In the genomic region with DNA sequence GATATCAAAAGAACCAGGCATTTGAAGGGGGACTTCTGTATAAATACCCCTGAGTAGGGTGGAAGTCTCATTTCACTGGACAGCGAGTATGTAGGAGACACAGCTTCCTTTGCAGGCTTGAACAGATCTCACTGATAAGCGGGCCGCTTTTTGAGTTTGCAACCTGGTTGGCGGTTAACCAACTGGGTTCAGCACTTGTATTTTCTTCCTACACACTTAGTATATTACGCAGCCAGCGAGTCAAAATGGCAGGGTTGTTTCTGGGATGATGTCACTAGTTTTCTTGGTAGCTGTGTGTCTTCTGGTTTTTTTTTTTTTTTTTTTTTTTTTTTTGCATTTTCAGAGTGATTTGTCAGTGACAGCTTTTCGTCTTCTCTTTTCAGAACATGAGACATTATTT, we compare ENCODE assay signal across 16 mouse cellular contexts.
"Had no signal": no experiment of that assay in that cellular context is flagged by ENCODE, and none has a peak within 500 bp of the region (broad histone marks: within the 10 kb centered on the region; RNA-seq: fewer than 3 reads in every experiment).

No protein-coding gene starts in this region.

- DNase-seq: kidney, adult 2 months; kidney, postnatal 25 days; layer of hippocampus, postnatal 36 days; liver, postnatal 0 days; lung, postnatal 10 days; lung, postnatal 36 days; thymus, adult 18-20 months; thymus, postnatal 14 days had no signal

- H3K4me3 ChIP-seq: layer of hippocampus, adult 2 months; left cerebral cortex, adult 2 months; lung, embryonic 15.5 days; megakaryocyte, embryonic 14.5 days; midbrain, embryonic 10.5 days; midbrain, embryonic 15.5 days had no signal

- H3K4me2 ChIP-seq: lung, embryonic 15.5 days; midbrain, embryonic 15.5 days had no signal

- H3K27ac ChIP-seq: kidney, postnatal 0 days; layer of hippocampus, adult 2 months; left cerebral cortex, adult 2 months; liver, embryonic 14.5 days; lung, embryonic 15.5 days; midbrain, embryonic 10.5 days; midbrain, embryonic 15.5 days had no signal

- H3K4me1 ChIP-seq: lung, embryonic 15.5 days; midbrain, embryonic 10.5 days; midbrain, embryonic 15.5 days had no signal

- H3K9me3 ChIP-seq: lung, embryonic 15.5 days; midbrain, embryonic 15.5 days had no signal

- H3K27me3 ChIP-seq: lung, embryonic 15.5 days; megakaryocyte, embryonic 14.5 days; midbrain, embryonic 15.5 days had no signal

- H3K9ac ChIP-seq: liver, embryonic 14.5 days; liver, postnatal 0 days; lung, embryonic 15.5 days; midbrain, embryonic 15.5 days had no signal

- ATAC-seq: liver, postnatal 0 days; midbrain, embryonic 15.5 days had no signal
